Mouse (Mus musculus) small intestine, adult 2 months (tissue): ENCODE results near the gene Phykpl.

ENCODE experiments used
- CTCF ChIP-seq: fragments of 200-500 bp; IDR thresholded peaks from 2 replicates; pipeline ENCODE4 v1.5.1; 2012; ENCODE audit warnings: low read depth, mild to moderate bottlenecking, control low read depth, inconsistent platforms, low read length, moderate library complexity, mixed read lengths; ENCODE audit not compliant: insufficient replicate concordance, insufficient read length; ENCODE audit errors: extremely low read depth
- POLR2A ChIP-seq: fragments of 200-500 bp; IDR thresholded peaks from 2 replicates; pipeline ENCODE4 v1.6.1; 2012; ENCODE audit warnings: low read depth, mild to moderate bottlenecking, control low read depth, inconsistent platforms, low read length, moderate library complexity

- TF ChIP-seq CTCF (no peak), POLR2A (no peak)
Measured at GRCm38 (mm10) chr11:51588833-51589232, 4.3 kb downstream of the Phykpl start.
